Mouse (Mus musculus) inflammation-experienced regulatory T-cells, adult 6 months (primary cell): Measurements from ENCODE around the gene Clec10a. TPM values are rescaled to one million over a fixed set of nuclear protein-coding genes. Genes with fewer than 3 reads are reported as not detected.

ENCODE experiments used
- ATAC-seq: one replicate; pipeline ENCODE4 v1.8.0; 2017
- polyA plus RNA-seq, 3 experiments: library from polyadenylated mRNA; unstranded; fragments of 100-300 nt; shearing (Covaris generic); gene quantifications; one replicate each; pipeline ENCODE4 v1.2.1; 2017

Clec10a gene
- polyA plus RNA-seq, 3 experiments from 2014 or later = 0.67 TPM; not detected in 2

DNA sequence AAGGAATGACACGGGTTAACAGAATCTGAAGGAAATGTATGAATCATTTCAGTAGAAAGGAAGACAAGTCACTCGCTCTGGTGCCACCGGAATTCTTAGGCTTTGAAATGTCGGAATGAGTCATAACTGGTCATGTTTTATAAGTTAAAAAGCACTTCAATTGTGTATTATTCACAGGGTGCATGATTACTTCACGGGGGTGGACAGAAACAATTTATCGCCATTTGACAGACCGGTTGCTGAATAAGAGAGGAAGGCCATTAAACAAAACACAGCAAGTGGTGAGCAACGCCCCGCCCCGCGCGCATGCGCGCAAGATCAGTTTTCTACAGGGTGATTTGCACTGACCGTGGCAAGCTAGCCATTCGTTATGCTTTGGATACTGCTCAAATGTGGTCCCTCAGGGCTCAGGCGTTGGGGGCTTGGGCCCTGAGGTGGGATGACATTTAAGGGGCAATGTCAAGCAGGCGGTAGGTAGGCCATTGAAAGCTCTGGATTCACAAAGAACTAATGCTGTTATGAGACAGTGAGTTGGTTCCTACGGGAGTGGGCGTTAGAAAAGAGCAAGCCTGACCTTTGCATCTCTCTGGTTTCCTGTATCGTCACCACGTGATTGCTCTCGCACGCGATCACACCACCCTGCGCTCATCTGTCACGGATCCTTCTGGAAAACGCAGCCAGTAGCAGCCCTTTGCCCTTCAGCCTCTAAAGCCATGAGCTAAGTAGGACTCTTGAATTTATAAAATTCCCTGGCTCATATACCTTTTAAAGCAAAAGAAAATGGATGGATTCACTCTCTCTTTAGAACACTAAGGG is 33.5 kb downstream of the Clec10a start:
- ATAC-seq = peak; percentile 54

DNA sequence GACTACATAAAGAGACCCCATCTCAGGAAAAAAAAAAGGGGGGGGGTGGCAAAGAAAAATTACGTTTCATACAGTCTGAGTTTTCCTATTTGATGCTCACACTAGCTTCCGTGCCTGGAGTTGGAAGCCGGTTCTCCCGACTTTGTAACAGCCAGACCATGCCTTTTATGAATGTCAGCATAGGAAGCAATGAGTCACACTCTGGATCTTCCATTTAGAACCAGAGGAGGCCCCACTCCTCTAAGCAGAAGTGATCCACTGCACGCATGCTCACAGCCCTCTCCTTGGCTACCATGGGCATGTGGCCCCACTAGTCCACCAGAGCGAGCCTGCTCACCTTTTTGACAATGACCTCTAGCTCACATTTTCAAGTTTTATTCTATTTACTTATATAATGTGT is 35.2 kb downstream of the Clec10a start:
- ATAC-seq = no peak

DNA sequence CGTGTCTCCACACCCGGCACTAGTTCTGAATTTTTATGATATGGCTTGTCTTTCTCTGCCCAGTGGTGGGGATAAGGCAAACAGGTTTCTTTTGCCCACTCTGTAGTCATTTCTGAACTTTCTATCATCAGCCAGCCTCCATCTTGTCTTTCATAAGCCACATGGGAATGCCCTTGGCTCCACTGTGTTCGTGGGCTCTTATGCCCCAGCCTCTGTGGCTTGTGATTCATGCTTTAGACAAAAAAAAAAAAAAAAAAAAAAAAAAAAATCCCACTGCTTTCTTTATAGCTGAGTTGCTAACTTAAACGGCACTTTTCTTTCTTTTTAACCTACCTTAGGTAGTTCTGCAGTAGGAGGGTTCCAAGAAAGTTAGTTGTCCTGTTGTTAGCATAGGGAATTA is 36.2 kb downstream of the Clec10a start:
- no peak for ATAC-seq

DNA sequence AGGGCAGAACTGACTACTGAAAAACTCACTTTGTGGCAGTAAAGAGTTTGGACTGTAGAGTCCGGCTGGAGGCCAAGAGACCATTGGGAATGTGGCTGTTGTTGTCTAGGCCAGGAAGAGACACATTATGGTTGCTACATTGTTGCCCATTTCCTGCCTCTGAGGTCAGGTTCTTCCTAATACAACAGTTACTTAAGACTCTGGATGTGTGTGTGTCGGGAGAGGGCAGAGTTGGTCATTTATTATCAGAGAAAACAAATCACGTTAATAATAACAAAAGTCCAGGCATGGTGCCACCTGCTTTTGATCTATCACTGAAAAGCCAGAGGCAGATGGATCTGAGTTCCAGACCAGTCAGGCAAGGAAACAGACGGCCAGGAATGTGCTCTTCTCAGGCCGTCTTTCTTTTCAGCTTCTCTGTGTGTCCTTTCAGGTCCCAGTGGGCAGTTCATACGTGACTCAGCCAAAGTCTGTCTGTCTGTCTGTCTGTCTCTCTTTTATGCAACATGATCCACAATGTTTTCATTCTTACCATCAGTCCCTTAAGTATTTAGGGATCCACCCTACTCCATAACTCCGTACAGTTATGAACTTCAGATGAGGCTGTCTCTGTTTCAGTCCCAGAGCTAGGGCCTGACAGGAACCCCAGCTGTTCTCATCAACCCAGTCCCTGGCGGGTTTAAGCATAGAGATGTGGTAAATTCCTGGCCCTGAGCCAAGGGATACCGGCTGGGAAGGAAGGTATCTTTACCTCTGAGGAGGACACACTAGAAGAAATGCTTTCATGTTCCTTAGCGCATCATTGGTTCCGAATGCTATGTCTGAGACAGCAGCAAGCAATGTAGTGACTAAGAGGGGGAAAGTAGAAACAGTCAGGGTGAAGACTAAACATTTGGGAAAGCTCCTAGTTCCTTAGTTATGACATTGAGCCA is 37.6 kb downstream of the Clec10a start:
- ATAC-seq = no peak

DNA sequence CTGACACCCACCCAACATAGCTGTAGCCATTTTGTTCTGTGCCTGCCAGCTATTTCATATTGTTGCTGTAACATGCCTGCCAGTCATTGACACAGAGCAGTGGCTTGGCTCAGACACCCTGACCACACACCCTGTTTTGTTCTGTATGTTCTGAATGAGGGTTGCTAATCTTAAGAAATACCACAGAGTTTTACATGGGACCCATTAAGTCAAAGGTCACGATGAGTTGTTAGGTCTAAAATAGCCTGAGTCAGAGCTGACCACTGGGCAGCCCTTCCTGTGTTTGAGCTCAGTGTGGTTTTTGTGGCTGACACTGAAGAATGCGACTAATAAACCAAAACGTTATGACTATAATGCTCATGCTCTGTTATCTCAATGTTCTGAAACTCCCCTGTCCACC is 42.3 kb downstream of the Clec10a start:
- ATAC-seq = no peak

DNA sequence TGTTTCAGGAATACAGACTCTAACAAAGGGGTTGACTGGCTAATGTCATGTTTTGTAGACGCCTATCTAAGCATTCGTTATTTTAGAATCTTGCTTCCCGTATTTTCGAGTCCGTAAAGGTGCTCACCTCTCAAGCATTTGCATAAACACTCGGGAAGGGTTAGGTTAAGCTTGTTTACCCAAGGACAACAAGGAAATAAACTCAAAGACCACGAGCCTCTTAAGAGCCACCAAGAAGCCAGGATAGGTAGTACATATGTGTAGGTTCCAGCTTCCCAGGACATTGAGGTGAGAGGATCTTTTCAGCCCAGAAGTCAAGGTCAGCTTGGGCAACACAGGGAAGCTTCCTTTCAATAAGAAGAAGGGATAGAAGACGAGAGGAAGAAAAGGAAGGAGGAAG is 43.1 kb downstream of the Clec10a start:
- ATAC-seq = no peak

DNA sequence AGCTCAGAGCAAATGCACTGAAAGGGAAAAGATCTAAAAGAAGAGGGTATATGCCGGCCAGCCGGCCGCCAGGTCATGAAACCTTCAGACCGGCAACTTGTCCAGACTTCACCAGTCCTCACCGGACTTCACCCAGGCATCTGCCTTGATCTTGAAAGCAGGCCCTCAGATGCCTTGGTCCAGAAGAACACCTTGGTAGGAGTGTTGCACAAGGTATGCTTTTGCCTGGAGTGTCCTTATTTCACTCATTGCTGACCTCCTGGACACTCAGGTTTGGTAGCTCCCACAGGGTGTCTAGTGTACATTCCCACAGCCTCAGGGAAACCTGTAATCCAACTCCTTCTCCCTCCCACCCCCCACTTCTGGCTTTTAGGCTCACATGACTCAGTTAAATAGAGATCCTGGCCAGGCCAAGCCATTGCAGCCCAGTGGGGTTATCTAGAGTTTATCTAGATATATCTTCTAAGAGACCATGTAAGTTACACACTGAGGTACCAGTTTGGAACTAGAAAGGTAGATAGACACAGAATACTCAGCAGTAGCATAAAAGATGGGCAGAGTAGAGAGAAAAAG is 44.1 kb downstream of the Clec10a start:
- no peak for ATAC-seq

GRCm38 (mm10) chr11:70201691-70202090 is 45.7 kb downstream of the Clec10a start:
- ATAC-seq = no peak

GRCm38 (mm10) chr11:70206801-70207200 is 50.8 kb downstream of the Clec10a start:
- no peak for ATAC-seq

DNA sequence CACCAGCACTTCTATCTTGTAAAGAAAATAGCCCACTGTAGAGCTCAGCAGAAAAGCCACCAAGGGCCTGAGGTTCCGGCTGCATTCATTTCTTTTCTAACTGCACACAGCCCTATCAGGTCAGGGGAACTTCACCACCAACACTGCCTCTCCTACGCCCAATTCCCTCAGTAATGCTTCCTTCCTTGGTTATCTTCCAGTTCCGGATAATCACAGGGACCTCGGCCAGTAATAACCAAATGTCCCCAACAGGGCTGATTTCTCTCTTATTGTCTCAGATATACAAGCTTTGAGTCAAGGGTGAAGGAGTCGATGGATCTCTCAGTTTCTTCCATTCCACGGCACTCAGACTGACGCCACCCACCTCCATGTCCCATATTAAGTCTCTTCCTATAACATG is 51.3 kb downstream of the Clec10a start:
- ATAC-seq = no peak

GRCm38 (mm10) chr11:70208778-70209388 is 52.9 kb downstream of the Clec10a start:
- ATAC-seq = no peak

GRCm38 (mm10) chr11:70210681-70211080 is 54.7 kb downstream of the Clec10a start:
- ATAC-seq = no peak

- no peak for ATAC-seq
Observed at GRCm38 (mm10) chr11:70211972-70212371, 56.0 kb downstream of the Clec10a start.

DNA sequence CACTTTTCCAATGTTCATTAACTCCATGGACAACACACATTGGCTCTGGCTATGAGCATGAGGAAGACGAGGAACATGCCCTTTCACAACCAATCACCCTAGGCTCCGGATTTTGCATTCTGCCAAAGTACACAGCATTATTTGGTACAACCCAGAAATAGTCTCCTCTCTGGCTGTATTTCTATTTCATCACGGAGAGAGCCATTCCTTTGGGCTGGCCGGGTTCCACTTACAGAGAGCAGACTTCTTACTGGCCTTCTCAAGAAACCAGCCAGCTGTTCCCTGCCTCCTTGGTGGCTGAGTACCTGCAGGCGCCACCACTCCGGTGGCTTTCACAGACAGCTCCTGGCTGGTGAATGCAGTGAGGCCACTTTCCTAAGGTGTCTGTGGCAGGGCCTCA is 56.4 kb downstream of the Clec10a start, which contains the start of gene Slc16a11:
Gene Slc16a11 (plus strand): TSS at position 330 of the 400 bp plus-strand sequence.
- no peak for ATAC-seq

- ATAC-seq = peak; percentile 14
Observed at GRCm38 (mm10) chr11:70212896-70213295, 56.9 kb downstream of the Clec10a start.

DNA sequence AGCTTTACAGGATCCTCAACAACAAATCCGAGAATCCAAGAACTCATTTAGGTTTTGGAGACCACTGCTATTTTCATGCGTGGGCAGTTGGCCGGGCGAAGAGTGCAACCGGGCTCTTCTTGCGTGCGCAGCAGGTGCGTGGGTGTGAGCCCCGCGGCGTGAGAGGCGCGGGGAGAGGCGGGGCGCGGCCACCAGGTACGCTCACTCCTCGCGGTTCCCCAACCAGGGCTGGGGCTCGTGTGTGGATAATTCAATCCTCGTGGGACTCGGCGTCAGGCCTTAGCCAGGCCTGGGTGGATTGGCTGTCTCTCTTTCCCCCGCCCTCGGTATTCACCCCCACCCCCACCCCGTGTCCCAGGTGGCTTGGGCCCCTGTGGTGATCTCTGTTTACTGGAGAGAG is 57.7 kb downstream of the Clec10a start:
- ATAC-seq = no peak

GRCm38 (mm10) chr11:70214191-70214855 is 58.3 kb downstream of the Clec10a start:
- no peak for ATAC-seq

GRCm38 (mm10) chr11:70214856-70215209 is 58.8 kb downstream of the Clec10a start:
- no peak for ATAC-seq

GRCm38 (mm10) chr11:70215301-70215700 is 59.3 kb downstream of the Clec10a start:
- no peak for ATAC-seq

- ATAC-seq = no peak
Observed at GRCm38 (mm10) chr11:70216103-70216502, 60.1 kb downstream of the Clec10a start.

GRCm38 (mm10) chr11:70218039-70218438 is 62.0 kb downstream of the Clec10a start:
- ATAC-seq = no peak
